Mouse (Mus musculus) lung, postnatal 0 days (tissue): ENCODE data around the gene Smim27.

Experiments
- CTCF ChIP-seq: IDR thresholded peaks from 2 replicates; pipeline ENCODE4 v1.5.1; 2016; ENCODE audit warnings: antibody characterized with exemption, mild to moderate bottlenecking
- EP300 ChIP-seq: IDR thresholded peaks from 2 replicates; pipeline ENCODE4 v1.6.1; 2016; ENCODE audit warnings: antibody characterized with exemption, mild to moderate bottlenecking, control low read depth

GRCm38 (mm10) chr4:40313026-40313425, 43.6 kb downstream of the Smim27 start:
- no peak for TF ChIP-seq CTCF
- no peak for TF ChIP-seq EP300
